Mouse (Mus musculus): ENCODE measurements around the gene Gzmm. TPM values are rescaled to one million over a fixed set of nuclear protein-coding genes. Genes with fewer than 3 reads are reported as not detected.
"Not testable (repeated sequence)": the region's sequence is repeated elsewhere in the genome, so short reads cannot be mapped to it uniquely, and the experiment has no call there.

The Gzmm gene
- polyA plus RNA-seq, 1 experiment from 2014 or later: 0.27 TPM

- 65% methylated on average over 13 of the region's 13 CpGs for whole genome bisulfite sequencing
- H3K36me3 ChIP-seq (ENCODE audit: control insufficient read depth, insufficient read depth, low read length): no peaks in the 10 kb centered on the region
- H3K27me3 ChIP-seq (ENCODE audit: control insufficient read depth, insufficient read depth, low read length): no peaks in the 10 kb centered on the region
- no peak overlapping the region for H3K4me2 ChIP-seq
- ATAC-seq (ENCODE audit: low FRiP score) (peak; percentile 71; the same call in 1 of the 2 replicates), DNase-seq (ENCODE audit: low spot score, missing footprints) (no peak)
- H3K4me1 ChIP-seq (ENCODE audit: control insufficient read depth, insufficient read depth, low read length): no peaks in the 10 kb centered on the region
- H3K4me3 ChIP-seq (ENCODE audit: low read depth, low read length): no peak overlapping the region
- H3K9me3 ChIP-seq (ENCODE audit: control insufficient read depth, low read length): no peaks in the 10 kb centered on the region; the same call in 1 of the 2 replicates
- H3K27ac ChIP-seq (ENCODE audit: low read depth, low read length): no peak overlapping the region
- H3K9ac ChIP-seq (ENCODE audit: low read length): no peak overlapping the region
Measured at GRCm38 (mm10) chr10:79695231-79696128, 6.7 kb downstream of the Gzmm start.

- H3K27me3 ChIP-seq (ENCODE audit: control insufficient read depth, insufficient read depth, low read length): no peaks in the 10 kb centered on the region
- H3K9me3 ChIP-seq (ENCODE audit: control insufficient read depth, low read length): no peaks in the 10 kb centered on the region; the same call in 1 of the 2 replicates
- ATAC-seq (ENCODE audit: low FRiP score) (no peak), DNase-seq (ENCODE audit: low spot score, missing footprints) (no peak)
- no peaks in the 10 kb centered on the region for H3K4me1 ChIP-seq (ENCODE audit: control insufficient read depth, insufficient read depth, low read length)
- no peaks in the 10 kb centered on the region for H3K36me3 ChIP-seq (ENCODE audit: control insufficient read depth, insufficient read depth, low read length)
- no peak overlapping the region for H3K27ac ChIP-seq (ENCODE audit: low read depth, low read length)
- 72% methylated on average over 9 of the region's 9 CpGs for WGBS
- H3K4me2 ChIP-seq: no peak overlapping the region
- no peak overlapping the region for H3K9ac ChIP-seq (ENCODE audit: low read length)
- H3K4me3 ChIP-seq (ENCODE audit: low read depth, low read length): no peak overlapping the region
Measured at GRCm38 (mm10) chr10:79696129-79696651, 7.4 kb downstream of the Gzmm start.

- DNase-seq (ENCODE audit: low spot score, missing footprints) (no peak), ATAC-seq (ENCODE audit: low FRiP score) (no peak)
- H3K4me2 ChIP-seq: no peak overlapping the region
Measured at GRCm38 (mm10) chr10:79697916-79698315, 9.1 kb downstream of the Gzmm start.

GRCm38 (mm10) chr10:79698459-79698858 lies 9.6 kb downstream of the Gzmm start:
- H3K4me1 ChIP-seq (ENCODE audit: control insufficient read depth, insufficient read depth, low read length): no peaks in the 10 kb centered on the region
- H3K36me3 ChIP-seq (ENCODE audit: control insufficient read depth, insufficient read depth, low read length): no peaks in the 10 kb centered on the region
- no peaks in the 10 kb centered on the region for H3K27me3 ChIP-seq (ENCODE audit: control insufficient read depth, insufficient read depth, low read length)
- H3K4me3 ChIP-seq (ENCODE audit: low read depth, low read length): no peak overlapping the region
- no peaks in the 10 kb centered on the region for H3K9me3 ChIP-seq (ENCODE audit: control insufficient read depth, low read length)
- H3K9ac ChIP-seq (ENCODE audit: low read length): no peak overlapping the region
- ATAC-seq (ENCODE audit: low FRiP score) (no peak), DNase-seq (ENCODE audit: low spot score, missing footprints) (no peak)
- H3K27ac ChIP-seq (ENCODE audit: low read depth, low read length): no peak overlapping the region
- WGBS: 90% methylated on average over 6 of the region's 6 CpGs
- H3K4me2 ChIP-seq: no peak overlapping the region

More at GRCm38 (mm10) chr10:79697916-79698315, 9.1 kb downstream of the Gzmm start:
- Histone ChIP-seq H3K9me3 (ENCODE audit: control insufficient read depth, low read length) (no peaks in the 10 kb centered on the region), H3K36me3 (ENCODE audit: control insufficient read depth, insufficient read depth, low read length) (no peaks in the 10 kb centered on the region), H3K9ac (ENCODE audit: low read length) (no peak overlapping the region), H3K4me1 (ENCODE audit: control insufficient read depth, insufficient read depth, low read length) (no peaks in the 10 kb centered on the region), H3K27me3 (ENCODE audit: control insufficient read depth, insufficient read depth, low read length) (no peaks in the 10 kb centered on the region), H3K27ac (ENCODE audit: low read depth, low read length) (no peak overlapping the region), H3K4me3 (ENCODE audit: low read depth, low read length) (no peak overlapping the region)
- WGBS: 86% methylated on average over 6 of the region's 6 CpGs

DNA sequence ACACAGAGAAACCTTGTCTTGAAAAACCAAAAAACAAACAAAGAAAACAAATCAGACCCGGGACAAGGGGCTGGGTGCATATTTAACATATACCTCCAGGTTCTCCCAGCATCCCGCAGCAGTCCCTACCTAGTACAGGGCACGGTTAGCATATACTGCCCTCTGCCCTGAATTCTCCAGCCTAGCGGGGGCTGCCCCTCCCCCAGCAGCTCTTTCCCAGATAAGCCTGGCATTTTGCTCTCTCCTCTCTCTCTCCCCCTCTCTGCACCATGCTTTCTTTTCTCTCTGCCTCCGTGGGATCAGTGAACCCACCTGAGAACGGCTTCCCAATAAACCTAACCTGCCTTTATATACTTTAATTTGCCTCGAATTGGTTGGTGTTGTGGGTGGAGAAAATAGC lies 11.9 kb downstream of the Gzmm start:
- no peak overlapping the region for H3K4me2 ChIP-seq
- 48% methylated on average over 7 of the region's 7 CpGs for WGBS
- H3K27ac ChIP-seq (ENCODE audit: low read depth, low read length): no peak overlapping the region
- no peaks in the 10 kb centered on the region for H3K36me3 ChIP-seq (ENCODE audit: control insufficient read depth, insufficient read depth, low read length)
- H3K9me3 ChIP-seq (ENCODE audit: control insufficient read depth, low read length): no peaks in the 10 kb centered on the region
- H3K4me3 ChIP-seq (ENCODE audit: low read depth, low read length): no peak overlapping the region
- H3K27me3 ChIP-seq (ENCODE audit: control insufficient read depth, insufficient read depth, low read length): no peaks in the 10 kb centered on the region
- DNase-seq (ENCODE audit: low spot score, missing footprints) (no peak), ATAC-seq (ENCODE audit: low FRiP score) (no peak)
- peaks cover 8% of the 10 kb centered on the region for H3K4me1 ChIP-seq (ENCODE audit: control insufficient read depth, insufficient read depth, low read length)
- H3K9ac ChIP-seq (ENCODE audit: low read length): no peak overlapping the region

DNA sequence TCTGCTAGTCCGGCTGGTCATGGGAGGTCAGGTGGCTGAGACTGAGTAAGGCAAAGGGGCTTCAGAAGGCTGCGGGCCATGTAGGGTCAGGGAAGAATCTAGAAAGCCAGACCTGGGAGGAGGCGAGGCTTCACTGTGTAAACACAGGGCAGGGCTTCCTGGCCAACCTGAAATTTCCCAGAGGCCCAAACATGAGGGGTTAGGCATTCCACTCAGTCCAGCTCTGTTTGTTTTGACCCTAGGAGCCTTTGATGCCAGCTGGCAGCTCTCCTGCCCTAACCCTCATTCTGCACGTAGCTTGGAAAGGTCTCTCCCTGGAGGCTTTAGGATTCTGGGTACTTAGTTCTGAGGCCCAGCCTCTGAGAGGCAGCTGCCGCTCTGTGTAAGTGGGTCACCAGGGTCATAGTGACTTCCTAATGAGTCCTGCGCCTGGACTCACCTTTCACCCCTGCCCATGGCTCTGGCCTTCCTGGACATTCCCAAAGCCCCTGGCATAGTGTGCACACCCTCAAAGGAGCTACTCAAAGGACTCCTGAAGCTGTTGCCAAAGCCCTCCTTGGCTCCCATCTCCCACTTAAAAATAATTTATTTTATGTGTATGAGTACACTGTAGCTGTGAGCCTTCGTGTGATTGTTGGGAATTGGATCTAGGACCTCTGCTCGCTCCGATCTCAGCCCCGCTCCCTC lies 12.8 kb downstream of the Gzmm start:
- H3K4me1 ChIP-seq (ENCODE audit: control insufficient read depth, insufficient read depth, low read length): peaks cover 17% of the 10 kb centered on the region
- no peak overlapping the region for H3K9ac ChIP-seq (ENCODE audit: low read length)
- no peaks in the 10 kb centered on the region for H3K36me3 ChIP-seq (ENCODE audit: control insufficient read depth, insufficient read depth, low read length)
- no peak for DNase-seq (ENCODE audit: low spot score, missing footprints)
- H3K27me3 ChIP-seq (ENCODE audit: control insufficient read depth, insufficient read depth, low read length): no peaks in the 10 kb centered on the region
- WGBS: 63% methylated on average over 10 of the region's 10 CpGs
- H3K4me2 ChIP-seq: no peak overlapping the region
- ATAC-seq (ENCODE audit: low FRiP score): no peak
- H3K9me3 ChIP-seq (ENCODE audit: control insufficient read depth, low read length): no peaks in the 10 kb centered on the region
- no peak overlapping the region for H3K27ac ChIP-seq (ENCODE audit: low read depth, low read length)
- no peak overlapping the region for H3K4me3 ChIP-seq (ENCODE audit: low read depth, low read length)

- H3K27me3 ChIP-seq (ENCODE audit: control insufficient read depth, insufficient read depth, low read length); H3K4me2 ChIP-seq; DNase-seq (ENCODE audit: low spot score, missing footprints); H3K9me3 ChIP-seq (ENCODE audit: control insufficient read depth, low read length); H3K27ac ChIP-seq (ENCODE audit: low read depth, low read length); H3K9ac ChIP-seq (ENCODE audit: low read length); H3K4me3 ChIP-seq (ENCODE audit: low read depth, low read length); H3K36me3 ChIP-seq (ENCODE audit: control insufficient read depth, insufficient read depth, low read length); ATAC-seq (ENCODE audit: low FRiP score): not testable (repeated sequence)
- WGBS: 94% methylated on average over 2 of the region's 4 CpGs
- H3K4me1 ChIP-seq (ENCODE audit: control insufficient read depth, insufficient read depth, low read length): peaks cover 21% of the 10 kb centered on the region
Measured at GRCm38 (mm10) chr10:79702970-79703369, 14.2 kb downstream of the Gzmm start.

- peak; percentile 4; the same call in 1 of the 2 replicates for ATAC-seq (ENCODE audit: low FRiP score)
- Histone ChIP-seq H3K36me3 (ENCODE audit: control insufficient read depth, insufficient read depth, low read length) (no peaks in the 10 kb centered on the region), H3K4me3 (ENCODE audit: low read depth, low read length) (peak overlapping the region; percentile 52), H3K4me2 (peak overlapping the region; percentile 35), H3K27ac (ENCODE audit: low read depth, low read length) (no peak overlapping the region; the same call in 1 of the 2 replicates), H3K9me3 (ENCODE audit: control insufficient read depth, low read length) (no peaks in the 10 kb centered on the region), H3K27me3 (ENCODE audit: control insufficient read depth, insufficient read depth, low read length) (no peaks in the 10 kb centered on the region), H3K9ac (ENCODE audit: low read length) (peak overlapping the region; percentile 56), H3K4me1 (ENCODE audit: control insufficient read depth, insufficient read depth, low read length) (peaks cover 21% of the 10 kb centered on the region)
- no peak for DNase-seq (ENCODE audit: low spot score, missing footprints)
- WGBS: 77% methylated on average over 10 of the region's 10 CpGs
Measured at GRCm38 (mm10) chr10:79703541-79703940, 14.7 kb downstream of the Gzmm start.
